Mouse (Mus musculus) natural killer cell, adult 2 months (primary cell): Measurements from ENCODE around the gene Olfr834.

Source experiments
- DNase-seq, 2 experiments: peaks; one replicate each; pipeline ENCODE4 v3.0.0; 2022; ENCODE audit warnings: low spot score in 2 of 2

Gene Olfr834

GRCm38 (mm10) chr9:18987690-18988089, at the start of gene Olfr834:
Gene Olfr834 (plus strand): TSS chr9:18987990.
- no peak for DNase-seq

DNA sequence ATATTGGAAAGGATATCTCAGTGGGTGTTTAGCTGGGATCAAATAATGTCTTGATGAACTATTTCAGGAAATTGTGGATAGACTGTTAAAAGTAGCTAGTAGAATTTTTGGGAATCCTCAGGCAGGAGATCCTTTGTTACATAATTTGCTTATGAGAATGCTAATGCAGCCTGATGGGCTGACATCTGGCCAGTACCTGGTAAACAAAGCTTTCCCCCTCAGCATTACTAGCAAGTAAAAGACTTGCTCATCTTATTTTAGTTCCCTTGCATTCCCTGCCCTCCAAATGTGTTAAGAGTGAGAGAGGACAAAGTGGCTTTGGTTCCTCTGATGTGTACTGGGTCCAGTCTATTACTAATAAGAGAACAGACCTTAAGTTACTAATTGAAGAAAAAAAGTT, 25.8 kb upstream of the Olfr834 start:
- DNase-seq: no peak

GRCm38 (mm10) chr9:19032435-19032834, 44.6 kb downstream of the Olfr834 start, which contains the start of gene Olfr835:
Gene Olfr835 (plus strand): TSS chr9:19032735.
- DNase-seq: no peak
